8 mouse cellular contexts compared by ENCODE assay signal in the genomic region with DNA sequence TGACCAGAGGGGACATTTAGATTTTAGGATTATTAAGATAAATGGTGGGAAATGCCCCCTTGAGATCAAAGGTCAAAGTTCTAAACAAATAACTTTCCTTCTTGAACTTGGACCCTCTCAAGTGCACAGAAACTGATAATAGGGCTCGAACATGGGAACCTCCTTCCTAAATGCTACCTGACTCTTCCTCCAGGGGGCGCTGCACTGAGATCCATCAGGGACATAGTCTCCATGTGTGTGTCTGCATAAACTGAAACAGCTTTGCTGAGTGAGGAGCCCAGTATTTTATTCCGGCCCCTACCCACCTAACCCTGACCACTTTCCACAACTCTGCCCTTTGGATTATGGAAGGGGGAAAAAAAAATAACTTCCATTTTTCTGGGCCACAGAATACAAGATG.
DNase-seq lines count a peak whose midpoint lies in the region; ATAC-seq and TF ChIP-seq lines count a peak whose summit lies in the region.
"Had no signal": no experiment of that assay in that cellular context is flagged by ENCODE, and none has a peak within 500 bp of the region (broad histone marks: within the 10 kb centered on the region; RNA-seq: fewer than 3 reads in every experiment).

No protein-coding gene starts in this region.

- TF ChIP-seq POLR2A in MEL (IDR thresholded peaks at IDR 0.05; ENCODE audit: control insufficient read depth in 1 of 2, insufficient read depth in 1 of 2, low read depth in 1 of 2, low read length in 2 of 2, poor library complexity in 1 of 2) = no peak
- no peak for TF ChIP-seq POLR2A in embryonic fibroblast, embryonic 13.5 days (IDR thresholded peaks at IDR 0.05; ENCODE audit: low read depth, low read length)

- TF ChIP-seq RAD21 in MEL (IDR thresholded peaks at IDR 0.05; ENCODE audit: low read depth, low read length) = no peak

- peak in 2 of 3 experiments; percentile 6 to 18; a peak in 2 of 6 replicates for TF ChIP-seq CTCF in MEL (IDR thresholded peaks at IDR 0.05 in 2 of 3, conservative IDR thresholded peaks at IDR 0.05 in 1 of 3; ENCODE audit: control insufficient read depth in 1 of 3, insufficient read depth in 1 of 3, low read depth in 2 of 3, low read length in 3 of 3, poor library complexity in 1 of 3, severe bottlenecking in 1 of 3)
- TF ChIP-seq CTCF in embryonic fibroblast, embryonic 13.5 days (IDR thresholded peaks at IDR 0.05; ENCODE audit: borderline replicate concordance, insufficient read depth, low read length) = peak; percentile 24; the same call in 1 of the 2 replicates

- no peaks in the 10 kb centered on the region for H3K9me3 ChIP-seq in hindbrain, embryonic 11.5 days (ENCODE audit: control insufficient read depth, low read length)
- no peaks in the 10 kb centered on the region for H3K9me3 ChIP-seq in hindbrain, embryonic 14.5 days (ENCODE audit: control insufficient read depth, low read length)
- no peaks in the 10 kb centered on the region for H3K9me3 ChIP-seq in MEL (replicated peaks; ENCODE audit: insufficient read depth, low read length)
- H3K9me3 ChIP-seq in midbrain, embryonic 16.5 days (replicated peaks; ENCODE audit: control insufficient read depth, low read length, poor library complexity, severe bottlenecking) = no peaks in the 10 kb centered on the region
- H3K9me3 ChIP-seq: limb, embryonic 12.5 days had no signal

- H3K4me2 ChIP-seq in hindbrain, embryonic 11.5 days (replicated peaks; ENCODE audit: low read depth, low read length) = no peak overlapping the region
- H3K4me2 ChIP-seq in hindbrain, embryonic 14.5 days (replicated peaks) = no peak overlapping the region
- H3K4me2 ChIP-seq in midbrain, embryonic 16.5 days (ENCODE audit: low read length) = no peak overlapping the region
- H3K4me2 ChIP-seq: limb, embryonic 12.5 days had no signal

- H3K36me3 ChIP-seq in hindbrain, embryonic 11.5 days (ENCODE audit: control insufficient read depth, insufficient read depth, low read length) = no peaks in the 10 kb centered on the region
- H3K36me3 ChIP-seq in hindbrain, embryonic 14.5 days (replicated peaks; ENCODE audit: control insufficient read depth, insufficient read depth) = peaks cover 5% of the 10 kb centered on the region
- H3K36me3 ChIP-seq in MEL (ENCODE audit: control insufficient read depth in 1 of 2, insufficient read depth in 2 of 2, low read length in 2 of 2) = no peaks in the 10 kb centered on the region
- H3K36me3 ChIP-seq in midbrain, embryonic 16.5 days (ENCODE audit: control insufficient read depth, insufficient read depth, low read length) = 0 out of 2 replicates have a peak, but pooled peaks cover 6% of the 10 kb centered on the region

- WGBS in hindbrain, embryonic 11.5 days = 57% methylated on average over 3 of the region's 3 CpGs
- 66% methylated on average over 3 of the region's 3 CpGs for WGBS in hindbrain, embryonic 14.5 days
- 62% methylated on average over 3 of the region's 3 CpGs for WGBS in midbrain, embryonic 16.5 days

- no peaks in the 10 kb centered on the region for H3K4me1 ChIP-seq in hindbrain, embryonic 11.5 days (replicated peaks; ENCODE audit: control insufficient read depth, insufficient read depth, low read length)
- no peaks in the 10 kb centered on the region for H3K4me1 ChIP-seq in hindbrain, embryonic 14.5 days (replicated peaks; ENCODE audit: control insufficient read depth, insufficient read depth, low read length)
- H3K4me1 ChIP-seq in MEL (ENCODE audit: control insufficient read depth in 1 of 2, insufficient read depth in 2 of 2, low read length in 2 of 2) = no peaks in the 10 kb centered on the region
- peaks cover 11% of the 10 kb centered on the region; the same call in 1 of the 2 replicates for H3K4me1 ChIP-seq in embryonic fibroblast, embryonic 13.5 days (ENCODE audit: control insufficient read depth, insufficient read depth, low read length)
- no peaks in the 10 kb centered on the region for H3K4me1 ChIP-seq in midbrain, embryonic 16.5 days (ENCODE audit: control insufficient read depth, insufficient read depth, low read length)
- H3K4me1 ChIP-seq: limb, embryonic 12.5 days had no signal

- DNase-seq in hindbrain, embryonic 11.5 days (ENCODE audit: low spot score) = peak; percentile 47
- no peak for DNase-seq in hindbrain, embryonic 14.5 days (ENCODE audit: low spot score)
- DNase-seq in A20 (ENCODE audit: low read depth, low spot score) = peak; percentile 43
- no peak for DNase-seq in MEL (ENCODE audit: low read depth, low spot score)

- no peaks in the 10 kb centered on the region for H3K79me2 ChIP-seq in MEL (ENCODE audit: control insufficient read depth, insufficient read depth, low read length, poor library complexity)

- no peak for TF ChIP-seq EP300 in MEL (IDR thresholded peaks at IDR 0.05; ENCODE audit: low read depth in 1 of 2, low read length in 2 of 2)

- H3K9ac ChIP-seq in hindbrain, embryonic 11.5 days (ENCODE audit: low read depth, low read length) = no peak overlapping the region
- no peak overlapping the region for H3K9ac ChIP-seq in hindbrain, embryonic 14.5 days
- H3K9ac ChIP-seq in MEL (ENCODE audit: control insufficient read depth, low read depth, low read length, poor library complexity, severe bottlenecking) = no peak overlapping the region
- H3K9ac ChIP-seq in midbrain, embryonic 16.5 days (ENCODE audit: low read depth, low read length) = no peak overlapping the region
- H3K9ac ChIP-seq: limb, embryonic 12.5 days had no signal

- ATAC-seq in hindbrain, embryonic 11.5 days (ENCODE audit: low FRiP score) = no peak
- ATAC-seq in hindbrain, embryonic 14.5 days (ENCODE audit: low FRiP score) = no peak
- ATAC-seq in monocyte, adult 5-6 weeks (replicated peaks; ENCODE audit: insufficient number of reproducible peaks, low FRiP score, low TSS enrichment, poor library complexity, severe bottlenecking) = no peak
- ATAC-seq in midbrain, embryonic 16.5 days = no peak

- H3K27me3 ChIP-seq in hindbrain, embryonic 11.5 days (ENCODE audit: control insufficient read depth, insufficient read depth, low read length) = no peaks in the 10 kb centered on the region
- H3K27me3 ChIP-seq in hindbrain, embryonic 14.5 days (ENCODE audit: control insufficient read depth, insufficient read depth, low read length) = no peaks in the 10 kb centered on the region
- H3K27me3 ChIP-seq in MEL (ENCODE audit: control insufficient read depth in 1 of 2, insufficient read depth in 2 of 2, low read length in 2 of 2) = no peaks in the 10 kb centered on the region
- no peaks in the 10 kb centered on the region for H3K27me3 ChIP-seq in midbrain, embryonic 16.5 days (ENCODE audit: control insufficient read depth, insufficient read depth, low read depth, low read length)
- H3K27me3 ChIP-seq: limb, embryonic 12.5 days had no signal

- no peak overlapping the region for H3K4me3 ChIP-seq in hindbrain, embryonic 11.5 days (ENCODE audit: low read depth, low read length)
- H3K4me3 ChIP-seq in hindbrain, embryonic 14.5 days (replicated peaks; ENCODE audit: low read length) = no peak overlapping the region
- H3K4me3 ChIP-seq in MEL (ENCODE audit: control insufficient read depth in 1 of 2, insufficient read depth in 1 of 2, low read depth in 2 of 2, low read length in 2 of 2) = no peak overlapping the region
- H3K4me3 ChIP-seq in embryonic fibroblast, embryonic 13.5 days (ENCODE audit: insufficient read depth, low read length) = no peak overlapping the region
- H3K4me3 ChIP-seq in midbrain, embryonic 16.5 days (ENCODE audit: low read depth, low read length) = no peak overlapping the region
- H3K4me3 ChIP-seq: limb, embryonic 12.5 days had no signal

- no peak overlapping the region for H3K27ac ChIP-seq in hindbrain, embryonic 11.5 days (ENCODE audit: low read depth, low read length)
- no peak overlapping the region for H3K27ac ChIP-seq in hindbrain, embryonic 14.5 days
- H3K27ac ChIP-seq in MEL (ENCODE audit: control insufficient read depth, low read depth, low read length) = no peak overlapping the region
- H3K27ac ChIP-seq in embryonic fibroblast, embryonic 13.5 days (ENCODE audit: insufficient read depth, low read length) = no peak overlapping the region
- H3K27ac ChIP-seq in midbrain, embryonic 16.5 days (ENCODE audit: low read length) = no peak overlapping the region
- H3K27ac ChIP-seq: limb, embryonic 12.5 days had no signal

TF ChIP-seq in MEL, 35 proteins besides CTCF, POLR2A, EP300 and RAD21:
- no peak for TF ChIP-seq MAX (IDR thresholded peaks at IDR 0.05; ENCODE audit: low read length)
- no peak for TF ChIP-seq RCOR1 (IDR thresholded peaks at IDR 0.05; ENCODE audit: low read depth, low read length)
- TF ChIP-seq ELF1 (IDR thresholded peaks at IDR 0.05; ENCODE audit: low read depth, low read length) = no peak
- no peak for TF ChIP-seq HCFC1 (IDR thresholded peaks at IDR 0.05; ENCODE audit: low read depth, low read length)
- no peak for TF ChIP-seq E2F4 (IDR thresholded peaks at IDR 0.05; ENCODE audit: borderline replicate concordance, low read depth, low read length)
- TF ChIP-seq GABPA (IDR thresholded peaks at IDR 0.05; ENCODE audit: low read depth, low read length) = no peak
- TF ChIP-seq MAZ (IDR thresholded peaks at IDR 0.05; ENCODE audit: low read depth, low read length) = no peak
- no peak for TF ChIP-seq ZC3H11A (IDR thresholded peaks at IDR 0.05; ENCODE audit: low read depth, low read length)
- no peak for TF ChIP-seq NELFE (IDR thresholded peaks at IDR 0.05; ENCODE audit: low read depth, low read length)
- TF ChIP-seq MEF2A (IDR thresholded peaks at IDR 0.05; ENCODE audit: extremely low read depth, insufficient replicate concordance, low read depth, low read length, poor library complexity, severe bottlenecking) = no peak
- no peak for TF ChIP-seq ZKSCAN1 (IDR thresholded peaks at IDR 0.05; ENCODE audit: low read depth, low read length)
- TF ChIP-seq ZNF384 (IDR thresholded peaks at IDR 0.05; ENCODE audit: low read depth, low read length) = no peak
- no peak for TF ChIP-seq ETS1 (IDR thresholded peaks at IDR 0.05; ENCODE audit: low read depth, low read length)
- no peak for TF ChIP-seq ZMIZ1 (IDR thresholded peaks at IDR 0.05; ENCODE audit: low read depth, low read length)
- TF ChIP-seq USF2 (IDR thresholded peaks at IDR 0.05; ENCODE audit: borderline replicate concordance in 1 of 2, insufficient read depth in 1 of 2, low read depth in 1 of 2, low read length in 2 of 2) = no peak
- TF ChIP-seq KAT2A (conservative IDR thresholded peaks at IDR 0.05; ENCODE audit: low read depth, low read length) = no peak

Comparison
In these comparisons a context has a peak if more than half of its experiments do, and no peak if none do; other contexts are left out.
1. DNase-seq: peak in hindbrain, embryonic 11.5 days (single experiment) and A20 (single experiment); none in hindbrain, embryonic 14.5 days (single experiment) and MEL (single experiment).